Mouse (Mus musculus) midbrain, embryonic 14.5 days (tissue): ENCODE data around the gene Nap1l5. TPM values are rescaled to one million over a fixed set of nuclear protein-coding genes. Genes with fewer than 3 reads are reported as not detected.
"Not testable (repeated sequence)": the region's sequence is repeated elsewhere in the genome, so short reads cannot be mapped to it uniquely, and the experiment has no call there.

Experiments used
- ATAC-seq: fragments of 200-750 bp; cut with Nextera tagmentation; 2 replicates; pipeline ENCODE4 v1.8.0; 2017; ENCODE audit warnings: moderate number of reproducible peaks, moderate library complexity; ENCODE audit not compliant: low FRiP score, low TSS enrichment
- DNase-seq: peaks from one replicate; pipeline ENCODE4 v3.0.0-alpha.2; 2015
- H3K27ac ChIP-seq: fragments of 300-500 bp; sonication (generic); replicated peaks from 2 replicates; pipeline ENCODE4 v1.5.1; 2014; ENCODE audit warnings: mild to moderate bottlenecking, low read depth, low read length, moderate library complexity
- H3K27me3 ChIP-seq: fragments of 300-500 bp; sonication (generic); 2 replicates; pipeline ENCODE4 v1.6.1; 2014; ENCODE audit warnings: low read length, control low read depth, mixed read lengths; ENCODE audit not compliant: control insufficient read depth, insufficient read depth
- H3K36me3 ChIP-seq: fragments of 300-500 bp; sonication (generic); 2 replicates; pipeline ENCODE4 v1.6.1; 2014; ENCODE audit warnings: low read length, control low read depth; ENCODE audit not compliant: control insufficient read depth, insufficient read depth
- H3K4me1 ChIP-seq: fragments of 300-500 bp; sonication (generic); 2 replicates; pipeline ENCODE4 v1.6.1; 2014; ENCODE audit warnings: mild to moderate bottlenecking, antibody characterized with exemption, low read length, control low read depth; ENCODE audit not compliant: control insufficient read depth, insufficient read depth
- H3K4me2 ChIP-seq: fragments of 300-500 bp; sonication (generic); 2 replicates; pipeline ENCODE4 v1.6.1; 2014; ENCODE audit warnings: mild to moderate bottlenecking, low read length, moderate library complexity
- H3K4me3 ChIP-seq: fragments of 300-500 bp; sonication (generic); replicated peaks from 2 replicates; pipeline ENCODE4 v1.5.1; 2014; ENCODE audit warnings: low read depth, low read length
- H3K9ac ChIP-seq: fragments of 300-500 bp; sonication (generic); replicated peaks from 2 replicates; pipeline ENCODE4 v1.6.1; 2014; ENCODE audit warnings: mild to moderate bottlenecking, low read length, moderate library complexity
- H3K9me3 ChIP-seq: fragments of 300-500 bp; sonication (generic); 2 replicates; pipeline ENCODE4 v1.6.1; 2016; ENCODE audit warnings: low read length, control low read depth, mixed read lengths; ENCODE audit not compliant: control insufficient read depth
- WGBS: fragments of 180-500 bp; shearing (Covaris S2); extraction: QIAGEN DNeasy Blood & Tissue Kit; methylation state at CpG from one replicate; pipeline ENCODE4 v1.1.7; 2014; 5-methylcytosine and 5-hydroxymethylcytosine counted together
- polyA plus RNA-seq: library from polyadenylated mRNA; unstranded; fragments of >200 nt; fragmentation: Nextera tagmentation; extraction: Ambion mirVana; gene quantifications from 2 replicates; pipeline ENCODE4 v1.2.1, GENCODE M21; 2014

The Nap1l5 gene
- polyA plus RNA-seq, 1 experiment from 2014 or later, result 225 TPM

DNA sequence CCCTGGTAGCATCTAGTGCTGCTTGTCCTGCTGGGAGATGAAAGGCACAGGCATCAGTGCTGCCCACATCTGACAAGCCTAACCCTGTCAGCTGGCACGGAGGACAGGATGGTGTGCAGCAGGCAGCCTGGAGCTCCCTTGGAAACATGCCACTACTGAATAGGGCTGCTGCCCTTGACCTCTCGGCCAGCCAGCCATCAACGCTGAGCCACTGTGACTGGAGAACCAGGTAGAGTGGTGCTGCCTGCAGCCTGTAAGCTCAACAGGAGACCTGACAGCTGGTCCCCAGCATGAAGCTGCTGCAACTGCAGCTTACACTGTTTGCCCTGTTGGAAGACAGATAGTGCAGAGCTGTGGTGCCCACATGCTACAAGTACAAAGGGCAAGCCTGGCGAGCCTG, 27.3 kb downstream of the Nap1l5 start:
- H3K4me1 ChIP-seq, result no peaks in the 10 kb centered on the region
- H3K4me2 ChIP-seq, result no peak overlapping the region
- no peaks in the 10 kb centered on the region for H3K27me3 ChIP-seq
- 78% methylated on average over 4 of the region's 4 CpGs for WGBS
- H3K4me3 ChIP-seq, result no peak overlapping the region
- peaks cover 15% of the 10 kb centered on the region for H3K36me3 ChIP-seq
- ATAC-seq, result 0 out of 2 replicates have a peak, but pooled peaks have one; percentile 14
- no peaks in the 10 kb centered on the region for H3K9me3 ChIP-seq
- H3K27ac ChIP-seq, result no peak overlapping the region
- no peak overlapping the region for H3K9ac ChIP-seq
- no peak for DNase-seq

DNA sequence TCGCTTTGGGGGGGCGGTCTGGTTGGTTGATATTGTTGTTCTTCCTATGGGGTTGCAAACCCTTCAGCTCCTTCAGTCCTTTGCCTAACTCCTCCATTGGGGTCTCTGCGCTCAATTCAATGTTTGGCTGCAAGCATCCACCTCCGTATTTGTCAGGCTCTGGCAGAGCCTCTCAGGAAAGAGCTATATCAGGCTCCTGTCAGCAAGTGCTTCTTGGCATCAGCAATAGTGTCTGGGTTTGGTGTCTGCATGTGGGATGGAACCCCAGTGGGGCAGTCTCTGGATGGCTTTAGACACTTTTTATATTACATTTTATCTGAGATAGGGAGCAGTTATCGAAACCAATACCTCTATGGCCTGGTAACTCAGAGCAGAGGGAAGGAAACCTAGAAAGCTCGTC, 39.0 kb downstream of the Nap1l5 start:
- not testable (repeated sequence) for H3K27ac ChIP-seq, H3K4me1 ChIP-seq, H3K4me3 ChIP-seq, H3K9me3 ChIP-seq, H3K27me3 ChIP-seq, DNase-seq, ATAC-seq, H3K4me2 ChIP-seq, H3K9ac ChIP-seq, H3K36me3 ChIP-seq
- 96% methylated on average over 6 of the region's 6 CpGs for WGBS

DNA sequence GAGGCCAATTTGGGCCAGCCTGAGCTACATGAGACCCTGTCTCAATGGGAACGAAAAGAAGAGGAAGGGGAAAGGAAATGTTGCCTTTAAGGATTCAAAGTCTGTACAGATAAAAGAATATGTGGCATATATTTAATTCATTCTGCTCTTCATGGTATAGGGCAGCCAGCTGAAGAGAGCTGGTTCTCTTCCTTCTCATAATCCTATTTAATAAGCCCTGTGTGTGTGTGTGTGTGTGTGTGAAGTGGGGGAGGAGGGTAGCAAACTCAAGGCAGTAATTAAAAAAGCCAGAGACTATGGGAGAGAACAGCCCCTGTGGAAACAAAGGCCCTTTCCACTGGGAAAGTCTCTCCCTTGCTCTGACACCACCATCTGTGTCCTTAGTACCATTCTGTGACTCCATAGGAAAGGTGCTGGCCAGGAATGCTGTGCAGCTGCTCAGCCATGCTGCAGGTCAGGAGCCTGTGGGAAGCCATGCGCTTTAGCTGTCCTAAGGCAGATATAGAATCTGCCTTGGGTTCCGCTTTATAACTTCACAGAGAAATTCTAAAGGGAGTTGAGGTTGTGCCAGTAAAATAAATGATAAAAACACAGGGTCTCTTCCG, 43.1 kb downstream of the Nap1l5 start:
- no peaks in the 10 kb centered on the region for H3K27me3 ChIP-seq
- no peak overlapping the region for H3K9ac ChIP-seq
- H3K27ac ChIP-seq, result no peak overlapping the region
- peaks cover 5% of the 10 kb centered on the region; the same call in 1 of the 2 replicates for H3K4me1 ChIP-seq
- 0 out of 2 replicates have a peak, but pooled peaks cover 4% of the 10 kb centered on the region for H3K36me3 ChIP-seq
- 81% methylated on average over 4 of the region's 4 CpGs for WGBS
- no peak overlapping the region for H3K4me3 ChIP-seq
- H3K4me2 ChIP-seq, result no peak overlapping the region
- 0 out of 2 replicates have a peak, but pooled peaks have one; percentile 25 for ATAC-seq
- no peaks in the 10 kb centered on the region for H3K9me3 ChIP-seq
- DNase-seq, result no peak

- no peaks in the 10 kb centered on the region for H3K9me3 ChIP-seq
- H3K27me3 ChIP-seq, result no peaks in the 10 kb centered on the region
- H3K4me1 ChIP-seq, result peaks cover 5% of the 10 kb centered on the region; the same call in 1 of the 2 replicates
- H3K4me2 ChIP-seq, result no peak overlapping the region
- ATAC-seq (no peak), DNase-seq (no peak)
- 0 out of 2 replicates have a peak, but pooled peaks cover 4% of the 10 kb centered on the region for H3K36me3 ChIP-seq
- H3K4me3 ChIP-seq, result no peak overlapping the region
- H3K27ac ChIP-seq, result no peak overlapping the region
- H3K9ac ChIP-seq, result no peak overlapping the region
- 73% methylated on average over 9 of the region's 9 CpGs for WGBS
Measured at GRCm38 (mm10) chr6:58862446-58862993, 44.4 kb downstream of the Nap1l5 start.

- ATAC-seq, result no peak
Measured at GRCm38 (mm10) chr6:58859517-58859916, 47.4 kb downstream of the Nap1l5 start.

DNA sequence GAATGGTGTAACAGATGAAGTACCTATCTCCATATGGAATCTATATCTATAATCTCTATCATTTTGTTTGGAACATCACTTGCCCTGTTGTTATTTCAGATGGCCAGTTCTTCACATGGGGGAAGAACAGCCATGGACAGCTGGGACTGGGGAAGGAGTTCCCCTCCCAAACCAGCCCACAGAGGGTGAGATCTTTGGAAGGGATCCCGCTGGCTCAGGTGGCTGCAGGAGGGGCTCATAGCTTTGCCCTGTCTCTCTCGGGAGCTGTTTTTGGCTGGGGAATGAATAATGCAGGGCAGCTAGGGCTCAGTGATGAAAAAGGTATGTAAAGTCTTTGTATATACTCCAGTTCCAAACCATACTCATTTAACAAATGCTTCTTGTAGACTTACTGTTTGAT, 50.4 kb downstream of the Nap1l5 start:
- H3K9me3 ChIP-seq, result no peaks in the 10 kb centered on the region
- DNase-seq (no peak), ATAC-seq (no peak)
- no peak overlapping the region for H3K4me2 ChIP-seq
- no peak overlapping the region for H3K9ac ChIP-seq
- 61% methylated on average over 2 of the region's 2 CpGs for WGBS
- H3K4me1 ChIP-seq, result peaks cover 5% of the 10 kb centered on the region; the same call in 1 of the 2 replicates
- H3K27me3 ChIP-seq, result no peaks in the 10 kb centered on the region
- no peak overlapping the region for H3K4me3 ChIP-seq
- H3K27ac ChIP-seq, result 0 out of 2 replicates have a peak overlapping the region, but pooled peaks have one; percentile 22
- 0 out of 2 replicates have a peak, but pooled peaks cover 4% of the 10 kb centered on the region for H3K36me3 ChIP-seq

More at GRCm38 (mm10) chr6:58859517-58859916, 47.4 kb downstream of the Nap1l5 start:
- H3K36me3 ChIP-seq, result 0 out of 2 replicates have a peak, but pooled peaks cover 4% of the 10 kb centered on the region
- no peaks in the 10 kb centered on the region for H3K27me3 ChIP-seq
- WGBS, result 62% methylated on average over 4 of the region's 4 CpGs
- no peak overlapping the region for H3K9ac ChIP-seq
- no peak overlapping the region for H3K27ac ChIP-seq
- no peak overlapping the region for H3K4me2 ChIP-seq
- no peaks in the 10 kb centered on the region for H3K9me3 ChIP-seq
- H3K4me1 ChIP-seq, result peaks cover 9% of the 10 kb centered on the region; the same call in 1 of the 2 replicates
- no peak overlapping the region for H3K4me3 ChIP-seq
- DNase-seq, result no peak

DNA sequence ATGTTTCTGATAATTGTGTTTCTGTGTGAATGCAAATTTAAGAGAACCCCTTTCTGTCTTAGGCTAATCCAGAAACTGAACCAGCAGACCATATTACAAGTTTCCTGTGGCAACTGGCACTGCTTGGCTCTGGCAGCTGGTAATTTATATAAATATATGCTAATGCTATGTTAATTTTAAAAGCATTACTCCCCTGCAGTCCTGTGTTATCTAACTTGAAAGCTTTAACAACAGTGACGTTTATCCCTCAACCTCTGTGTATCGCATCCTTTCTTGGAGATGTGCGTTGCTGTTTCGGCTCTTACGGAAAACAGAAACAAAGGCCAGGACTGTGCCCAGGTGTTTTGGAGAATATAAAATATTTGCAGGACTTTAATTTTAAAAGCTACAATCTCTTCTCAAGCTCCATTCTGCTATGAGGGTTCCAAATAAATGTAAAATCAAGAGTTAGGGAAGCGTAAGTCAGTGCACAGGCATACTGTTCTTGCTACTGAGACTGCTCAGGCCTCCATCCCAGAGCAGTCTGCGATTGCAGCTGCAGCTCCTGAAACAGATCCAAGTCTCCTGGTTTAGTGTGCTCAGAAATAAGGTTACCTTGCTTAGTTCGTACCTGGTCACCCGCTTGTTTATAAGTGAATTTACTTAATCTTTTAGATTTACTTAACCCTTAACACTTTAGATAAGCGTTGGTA, 51.1 kb downstream of the Nap1l5 start:
- Histone ChIP-seq H3K9me3 (no peaks in the 10 kb centered on the region), H3K4me3 (no peak overlapping the region), H3K36me3 (0 out of 2 replicates have a peak, but pooled peaks cover 4% of the 10 kb centered on the region), H3K4me2 (no peak overlapping the region), H3K27me3 (no peaks in the 10 kb centered on the region), H3K9ac (no peak overlapping the region), H3K27ac (peak overlapping the region; percentile 22), H3K4me1 (peaks cover 5% of the 10 kb centered on the region; the same call in 1 of the 2 replicates)
- peak; percentile 35 for DNase-seq
- WGBS, result 61% methylated on average over 10 of the region's 10 CpGs
- ATAC-seq, result peak; percentile 69; the same call in 1 of the 2 replicates
